Mouse (Mus musculus): ENCODE data around the gene Sntb2. TPM values are rescaled to one million over a fixed set of nuclear protein-coding genes. Genes with fewer than 3 reads are reported as not detected.
"Not testable (repeated sequence)": the region's sequence is repeated elsewhere in the genome, so short reads cannot be mapped to it uniquely, and the experiment has no call there.

Sntb2 gene
- polyA plus RNA-seq, 1 experiment from 2014 or later = 10.3 TPM

DNA sequence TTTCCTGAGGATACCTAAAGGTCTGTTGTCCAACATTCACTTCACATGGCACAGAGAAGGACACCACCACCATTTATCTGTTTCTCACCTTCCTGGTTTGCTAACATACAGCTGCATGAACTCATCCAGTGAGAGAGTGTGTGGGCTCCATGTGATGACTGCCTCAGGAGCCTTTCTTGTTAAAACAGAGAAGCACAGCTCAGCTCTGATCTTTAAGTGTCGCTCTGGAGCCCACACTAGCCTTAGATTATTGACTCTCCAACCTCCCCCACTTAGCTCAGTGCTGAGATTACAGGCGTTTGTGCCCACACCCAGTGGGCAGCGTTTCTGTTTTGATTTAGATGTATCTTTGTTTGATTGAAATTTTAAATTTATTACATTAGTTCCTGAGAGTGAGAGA is 72.2 kb downstream of the Sntb2 start:
- Histone ChIP-seq H3K27me3 (replicated peaks) (no peaks in the 10 kb centered on the region), H3K9me3 (no peaks in the 10 kb centered on the region), H3K27ac (replicated peaks) (no peak overlapping the region), H3K4me1 (peaks cover 8% of the 10 kb centered on the region; the same call in 1 of the 2 replicates), H3K36me3 (peaks cover 73% of the 10 kb centered on the region), H3K4me2 (no peak overlapping the region), H3K4me3 (no peak overlapping the region), H3K9ac (no peak overlapping the region)
- ATAC-seq (ENCODE audit: extremely low read depth, insufficient number of reproducible peaks, low FRiP score, low TSS enrichment) = no peak
- 72% methylated on average over 3 of the region's 3 CpGs for WGBS

DNA sequence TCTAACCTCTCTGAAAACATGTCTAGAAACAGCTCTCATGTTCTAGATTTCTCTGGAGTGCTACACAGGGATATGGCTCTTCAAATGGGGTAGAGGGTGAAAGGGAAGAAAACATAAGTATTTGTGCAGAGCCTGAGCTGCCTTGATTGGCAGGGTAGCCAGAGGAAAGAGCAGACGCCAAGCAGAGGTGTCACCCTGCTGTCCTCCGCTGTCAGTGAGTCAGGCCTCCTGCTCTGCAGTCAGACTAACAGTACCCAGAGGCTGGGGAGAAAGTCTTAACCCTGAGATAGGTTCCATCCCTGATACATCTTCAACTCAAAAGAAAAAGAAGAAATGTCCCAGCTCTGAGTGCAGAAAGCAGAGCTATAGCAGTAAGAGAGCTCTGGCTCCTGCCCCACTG is 77.1 kb downstream of the Sntb2 start:
- no peaks in the 10 kb centered on the region for H3K9me3 ChIP-seq
- H3K4me2 ChIP-seq = no peak overlapping the region
- H3K27ac ChIP-seq (replicated peaks) = no peak overlapping the region
- peaks cover 56% of the 10 kb centered on the region for H3K36me3 ChIP-seq
- no peak overlapping the region for H3K4me3 ChIP-seq
- WGBS = 64% methylated on average over 2 of the region's 2 CpGs
- H3K27me3 ChIP-seq (replicated peaks) = no peaks in the 10 kb centered on the region
- ATAC-seq (ENCODE audit: extremely low read depth, insufficient number of reproducible peaks, low FRiP score, low TSS enrichment) = no peak
- no peaks in the 10 kb centered on the region for H3K4me1 ChIP-seq
- no peak overlapping the region for H3K9ac ChIP-seq

DNA sequence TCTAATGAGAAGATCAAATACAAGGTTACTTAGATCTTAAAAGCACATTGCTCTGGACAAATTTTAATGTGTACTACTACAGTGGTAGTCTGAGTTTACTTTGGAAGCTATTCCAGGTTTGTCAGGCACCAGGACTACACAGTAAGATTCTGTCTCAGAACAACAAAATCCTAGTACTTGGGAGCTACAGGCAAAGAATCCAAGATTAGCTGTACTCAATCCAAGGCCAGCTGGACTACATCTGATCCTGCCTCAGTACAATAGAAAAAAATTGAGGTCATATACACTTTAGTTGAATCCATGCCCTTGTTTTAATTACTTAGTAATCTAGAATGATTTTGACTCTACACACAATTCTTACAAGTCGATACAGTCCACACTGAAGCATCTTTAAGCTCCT is 79.4 kb downstream of the Sntb2 start:
- no peak overlapping the region for H3K9ac ChIP-seq

DNA sequence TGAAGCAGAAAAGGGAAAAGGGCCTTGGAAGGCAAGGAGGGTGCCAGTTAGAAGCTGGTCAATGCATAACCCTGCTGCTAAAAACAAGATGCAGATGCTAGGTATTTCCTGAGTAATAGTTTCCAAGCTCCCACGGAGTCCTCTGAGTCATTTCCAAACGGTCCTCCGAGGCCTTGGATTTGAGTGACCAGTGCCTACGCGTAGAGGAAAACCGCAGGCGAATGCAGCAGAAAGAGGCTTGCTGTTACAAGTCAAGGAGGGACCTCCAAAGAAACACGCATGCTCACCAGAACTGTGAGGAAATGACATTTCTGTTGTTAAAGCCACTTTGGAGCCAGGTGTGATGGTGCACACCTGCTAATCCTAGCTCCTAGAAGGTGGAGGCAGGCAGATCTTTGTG is 87.9 kb downstream of the Sntb2 start:
- no peaks in the 10 kb centered on the region for H3K27me3 ChIP-seq (replicated peaks)
- H3K4me1 ChIP-seq = no peaks in the 10 kb centered on the region
- ATAC-seq (ENCODE audit: extremely low read depth, insufficient number of reproducible peaks, low FRiP score, low TSS enrichment) = no peak
- no peak overlapping the region for H3K4me2 ChIP-seq
- H3K4me3 ChIP-seq = no peak overlapping the region
- no peak overlapping the region for H3K27ac ChIP-seq (replicated peaks)
- H3K36me3 ChIP-seq = no peaks in the 10 kb centered on the region
- no peaks in the 10 kb centered on the region for H3K9me3 ChIP-seq
- H3K9ac ChIP-seq = no peak overlapping the region
- WGBS = 79% methylated on average over 8 of the region's 8 CpGs

More for the DNA sequence above, 79.4 kb downstream of the Sntb2 start:
- Histone ChIP-seq H3K4me1 (no peaks in the 10 kb centered on the region), H3K27me3 (replicated peaks) (no peaks in the 10 kb centered on the region), H3K4me2 (no peak overlapping the region), H3K27ac (replicated peaks) (no peak overlapping the region), H3K36me3 (peaks cover 37% of the 10 kb centered on the region), H3K4me3 (no peak overlapping the region), H3K9me3 (no peaks in the 10 kb centered on the region)
- WGBS = 77% methylated on average over 1 of the region's 1 CpGs
- no peak for ATAC-seq (ENCODE audit: extremely low read depth, insufficient number of reproducible peaks, low FRiP score, low TSS enrichment)

DNA sequence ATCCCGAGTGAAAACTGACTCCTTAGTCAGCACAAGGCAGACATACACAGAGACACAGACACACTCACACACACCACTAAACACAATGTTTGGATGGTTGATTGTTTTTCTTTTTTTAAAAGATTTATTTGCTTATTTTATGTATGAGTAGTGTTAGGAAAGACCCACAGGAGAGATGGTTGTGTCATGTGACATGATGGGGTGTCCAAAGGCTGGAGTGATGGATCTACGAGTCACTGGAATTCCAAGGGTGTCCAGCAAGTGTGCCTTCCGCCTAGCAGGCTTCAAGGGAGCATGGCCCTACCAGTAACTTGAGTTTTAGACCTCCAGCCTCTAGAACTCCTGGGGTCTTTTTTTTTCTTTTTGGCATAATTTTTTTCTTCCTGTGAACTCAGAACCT is 93.8 kb downstream of the Sntb2 start:
- no peaks in the 10 kb centered on the region for H3K9me3 ChIP-seq
- no peak overlapping the region for H3K27ac ChIP-seq (replicated peaks)
- ATAC-seq (ENCODE audit: extremely low read depth, insufficient number of reproducible peaks, low FRiP score, low TSS enrichment) = no peak
- peaks cover 21% of the 10 kb centered on the region for H3K4me1 ChIP-seq
- H3K36me3 ChIP-seq = no peaks in the 10 kb centered on the region
- WGBS = 64% methylated on average over 3 of the region's 3 CpGs
- H3K9ac ChIP-seq = no peak overlapping the region
- H3K4me3 ChIP-seq = no peak overlapping the region
- H3K27me3 ChIP-seq (replicated peaks) = no peaks in the 10 kb centered on the region
- H3K4me2 ChIP-seq = no peak overlapping the region

DNA sequence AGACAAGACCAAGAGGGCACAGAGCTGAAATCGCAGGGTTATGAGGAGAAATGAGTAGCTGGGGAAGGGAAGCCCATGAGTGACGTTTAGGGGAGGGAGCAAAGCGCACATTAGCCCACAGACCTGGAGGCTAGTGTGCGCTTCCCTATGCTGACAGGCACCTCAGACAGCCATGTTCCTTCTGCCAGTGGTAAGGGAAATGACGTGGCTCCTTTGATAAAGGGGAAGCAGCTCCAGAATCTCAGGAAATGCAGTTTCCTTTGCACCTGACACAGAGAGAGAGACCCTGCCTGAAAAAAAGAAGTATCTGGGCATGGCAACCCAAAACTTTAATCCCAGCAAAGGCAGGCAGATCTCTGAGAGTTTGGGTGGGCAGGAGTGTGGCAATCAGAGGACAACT is 94.5 kb downstream of the Sntb2 start:
- Histone ChIP-seq H3K4me2 (no peak overlapping the region), H3K27me3 (replicated peaks) (no peaks in the 10 kb centered on the region), H3K4me3 (no peak overlapping the region), H3K9ac (no peak overlapping the region), H3K4me1 (peaks cover 21% of the 10 kb centered on the region), H3K27ac (replicated peaks) (no peak overlapping the region), H3K9me3 (no peaks in the 10 kb centered on the region), H3K36me3 (no peaks in the 10 kb centered on the region)
- ATAC-seq (ENCODE audit: extremely low read depth, insufficient number of reproducible peaks, low FRiP score, low TSS enrichment) = no peak
- 61% methylated on average over 5 of the region's 5 CpGs for WGBS

DNA sequence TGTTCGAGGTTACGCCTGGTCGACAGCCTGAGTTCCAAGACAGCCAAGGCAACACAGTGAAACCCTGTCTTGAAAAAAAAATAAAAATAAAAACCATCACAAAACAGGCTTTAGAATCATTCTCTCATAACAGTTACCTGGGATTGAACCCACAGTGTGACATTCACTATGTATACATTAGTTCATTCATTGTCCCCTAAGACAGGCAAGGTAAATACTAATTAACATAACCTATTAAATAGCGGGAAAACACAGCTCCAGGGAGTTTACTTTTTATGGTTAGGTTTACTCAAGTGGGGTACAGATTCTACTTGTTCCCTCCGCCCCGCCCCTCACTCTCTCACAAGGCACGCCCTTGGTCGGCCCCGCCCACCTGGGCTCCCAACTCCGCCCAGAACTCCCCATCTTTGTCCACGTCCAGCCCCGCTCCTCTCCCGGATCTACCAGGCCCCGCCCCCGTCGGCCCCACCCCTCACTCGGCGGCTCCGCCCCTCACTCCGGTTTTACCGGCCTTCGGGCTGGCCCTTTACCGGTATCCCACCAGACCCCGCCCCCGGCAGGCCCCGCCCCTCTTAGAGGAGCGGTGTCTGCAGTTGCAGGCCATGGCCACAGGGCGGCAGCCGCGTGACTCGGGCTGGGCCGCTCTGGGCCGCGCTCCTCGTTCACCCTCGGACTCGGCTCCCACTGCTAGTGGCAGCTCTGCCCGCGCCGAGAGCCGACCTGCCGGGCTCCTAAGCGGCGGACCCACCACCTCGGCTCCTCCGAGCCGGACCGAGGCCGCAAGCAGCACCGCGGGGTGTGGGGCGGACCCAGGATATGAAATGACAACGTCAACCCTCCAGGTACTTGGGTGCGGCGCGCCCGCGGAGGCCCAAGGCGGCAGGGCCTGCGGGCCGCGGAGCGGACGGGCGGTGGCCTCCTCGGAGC is 95.4 kb downstream of the Sntb2 start, which contains the start of gene Vps4a:
Gene Vps4a (plus strand): TSS at position 573 of the 927 bp plus-strand sequence.
- H3K27me3 ChIP-seq (replicated peaks) = no peaks in the 10 kb centered on the region
- no peaks in the 10 kb centered on the region for H3K9me3 ChIP-seq
- H3K4me1 ChIP-seq = peaks cover 21% of the 10 kb centered on the region
- peak within 1 kb of the TSS; percentile 97 for H3K4me3 ChIP-seq
- peak within 1 kb of the TSS; percentile 93 for H3K4me2 ChIP-seq
- ATAC-seq (ENCODE audit: extremely low read depth, insufficient number of reproducible peaks, low FRiP score, low TSS enrichment) = peak; percentile 90
- peaks cover 4% of the 10 kb centered on the region; the same call in 1 of the 2 replicates for H3K36me3 ChIP-seq
- 4% methylated on average over 65 of the region's 66 CpGs for WGBS
- H3K27ac ChIP-seq (replicated peaks) = peak within 1 kb of the TSS; percentile 80
- H3K9ac ChIP-seq = peak within 1 kb of the TSS; percentile 98

DNA sequence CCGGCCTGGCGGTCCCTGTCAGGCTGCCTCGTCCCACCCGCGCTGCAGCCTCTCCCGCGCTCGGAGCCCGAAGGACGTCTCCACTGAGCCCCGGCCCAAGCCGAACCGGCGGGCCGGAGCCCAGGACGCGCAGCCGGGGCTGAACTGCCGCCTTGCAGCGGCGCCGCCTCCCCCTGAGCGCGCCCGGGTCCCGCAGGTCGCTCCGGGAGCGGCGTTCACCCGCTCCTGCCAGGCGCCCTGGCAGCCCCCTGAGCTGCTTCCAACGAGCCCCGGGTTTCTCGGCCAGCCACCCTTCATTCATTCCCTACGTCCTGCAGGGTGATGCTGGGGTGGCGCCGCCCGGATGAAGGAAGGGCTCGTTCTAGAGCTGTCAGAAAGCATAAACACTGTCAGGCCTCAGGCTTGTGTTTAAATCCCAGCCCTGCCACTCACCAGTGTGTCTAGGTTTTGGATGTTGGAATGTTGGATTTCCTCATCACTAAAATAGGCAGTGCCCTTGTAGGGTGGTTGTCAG is 96.1 kb downstream of the Sntb2 start:
- Histone ChIP-seq H3K4me1 (peaks cover 21% of the 10 kb centered on the region), H3K4me2 (peak overlapping the region; percentile 93), H3K9me3 (no peaks in the 10 kb centered on the region), H3K9ac (peak overlapping the region; percentile 98), H3K36me3 (peaks cover 10% of the 10 kb centered on the region), H3K4me3 (peak overlapping the region; percentile 97), H3K27me3 (replicated peaks) (no peaks in the 10 kb centered on the region), H3K27ac (replicated peaks) (peak overlapping the region; percentile 80)
- ATAC-seq (ENCODE audit: extremely low read depth, insufficient number of reproducible peaks, low FRiP score, low TSS enrichment) = no peak
- under 1% methylated on average over 40 of the region's 40 CpGs for WGBS

DNA sequence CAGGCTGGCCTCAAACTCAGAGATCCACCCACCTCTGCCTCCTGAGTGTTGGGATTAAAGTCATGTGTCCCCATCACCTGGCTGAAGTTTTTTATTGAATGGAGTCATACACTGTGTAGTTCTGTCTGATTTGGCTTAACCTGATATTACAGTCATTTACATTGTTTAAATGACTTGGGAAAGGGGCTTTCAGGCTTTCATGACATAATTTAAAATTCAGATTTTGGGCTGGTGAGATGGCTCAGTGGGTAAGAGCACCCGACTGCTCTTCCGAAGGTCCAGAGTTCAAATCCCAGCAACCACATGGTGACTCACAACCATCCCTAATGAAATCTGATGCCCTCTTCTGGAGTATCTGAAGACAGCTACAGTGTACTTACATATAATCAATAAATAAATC is 98.1 kb downstream of the Sntb2 start:
- not testable (repeated sequence) for H3K4me2 ChIP-seq; H3K4me3 ChIP-seq; H3K27ac ChIP-seq (replicated peaks); H3K9ac ChIP-seq; H3K27me3 ChIP-seq (replicated peaks); ATAC-seq (ENCODE audit: extremely low read depth, insufficient number of reproducible peaks, low FRiP score, low TSS enrichment); H3K9me3 ChIP-seq
- Histone ChIP-seq H3K36me3 (peaks cover 22% of the 10 kb centered on the region), H3K4me1 (peaks cover 21% of the 10 kb centered on the region)
- 94% methylated on average over 2 of the region's 2 CpGs for WGBS

DNA sequence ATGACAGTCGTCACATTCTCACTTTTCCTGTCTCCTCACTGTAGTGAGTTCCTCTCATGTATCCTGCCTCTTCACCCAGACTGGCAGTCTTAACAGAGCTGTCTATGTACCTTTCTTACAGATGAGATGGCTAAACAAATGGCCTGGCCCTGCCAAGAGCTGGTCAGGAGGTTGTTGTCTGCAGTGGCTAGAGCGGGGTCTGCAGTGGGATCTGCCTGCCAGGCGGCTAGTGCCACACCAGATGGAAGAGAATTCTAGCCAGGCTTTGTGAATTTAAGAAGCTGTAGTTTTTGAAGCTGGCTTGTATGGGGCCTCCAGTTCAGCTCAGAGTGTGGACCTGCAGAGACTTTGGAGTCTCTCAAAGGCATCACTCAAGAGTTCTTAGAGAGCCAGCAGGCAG is 100.1 kb downstream of the Sntb2 start:
- Histone ChIP-seq H3K4me2 (no peak overlapping the region), H3K9me3 (no peaks in the 10 kb centered on the region), H3K27ac (replicated peaks) (no peak overlapping the region), H3K27me3 (replicated peaks) (no peaks in the 10 kb centered on the region), H3K4me3 (no peak overlapping the region), H3K36me3 (peaks cover 43% of the 10 kb centered on the region), H3K4me1 (peaks cover 18% of the 10 kb centered on the region), H3K9ac (no peak overlapping the region)
- no peak for ATAC-seq (ENCODE audit: extremely low read depth, insufficient number of reproducible peaks, low FRiP score, low TSS enrichment)
- WGBS = 90% methylated on average over 3 of the region's 3 CpGs

DNA sequence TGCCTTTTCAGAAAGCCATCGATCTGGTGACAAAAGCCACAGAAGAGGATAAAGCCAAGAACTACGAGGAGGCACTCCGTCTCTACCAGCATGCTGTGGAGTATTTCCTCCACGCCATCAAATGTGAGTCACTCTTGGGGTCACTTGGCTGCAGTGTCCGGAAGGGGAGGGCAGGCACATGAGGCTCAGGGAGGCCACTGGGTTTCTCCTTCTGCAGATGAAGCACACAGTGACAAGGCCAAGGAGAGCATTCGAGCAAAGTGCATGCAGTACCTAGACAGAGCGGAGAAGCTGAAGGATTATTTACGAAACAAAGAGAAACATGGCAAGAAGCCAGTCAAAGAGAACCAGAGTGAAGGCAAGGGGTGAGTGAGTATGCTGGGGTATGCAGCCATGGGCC is 101.1 kb downstream of the Sntb2 start:
- H3K9ac ChIP-seq = no peak overlapping the region
- no peak overlapping the region for H3K4me2 ChIP-seq
- H3K27me3 ChIP-seq (replicated peaks) = no peaks in the 10 kb centered on the region
- no peak for ATAC-seq (ENCODE audit: extremely low read depth, insufficient number of reproducible peaks, low FRiP score, low TSS enrichment)
- H3K27ac ChIP-seq (replicated peaks) = no peak overlapping the region
- H3K4me3 ChIP-seq = no peak overlapping the region
- peaks cover 52% of the 10 kb centered on the region for H3K36me3 ChIP-seq
- no peaks in the 10 kb centered on the region for H3K9me3 ChIP-seq
- 79% methylated on average over 8 of the region's 8 CpGs for WGBS
- peaks cover 18% of the 10 kb centered on the region for H3K4me1 ChIP-seq

DNA sequence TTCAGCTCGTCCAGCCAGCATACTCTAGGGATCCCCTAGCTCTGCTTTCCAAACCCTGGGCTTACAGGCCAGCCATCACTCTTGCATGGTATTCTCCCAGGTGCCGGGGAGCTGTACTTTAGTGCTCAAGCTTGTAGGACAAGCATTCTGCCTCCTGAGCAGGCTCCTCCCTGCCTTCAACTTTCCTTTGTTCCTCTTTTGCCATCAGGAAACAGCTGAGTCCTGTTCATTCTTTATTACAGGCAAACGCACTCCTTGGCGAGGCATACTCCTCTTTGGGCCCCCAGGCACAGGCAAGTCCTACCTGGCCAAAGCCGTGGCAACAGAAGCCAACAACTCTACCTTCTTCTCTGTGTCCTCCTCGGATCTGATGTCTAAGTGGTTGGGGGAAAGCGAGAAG is 105.1 kb downstream of the Sntb2 start:
- peaks cover 92% of the 10 kb centered on the region for H3K36me3 ChIP-seq
- no peaks in the 10 kb centered on the region for H3K4me1 ChIP-seq
- no peak overlapping the region for H3K9ac ChIP-seq
- no peaks in the 10 kb centered on the region for H3K9me3 ChIP-seq
- H3K27ac ChIP-seq (replicated peaks) = no peak overlapping the region
- no peak overlapping the region for H3K4me3 ChIP-seq
- no peak overlapping the region for H3K4me2 ChIP-seq
- no peak for ATAC-seq (ENCODE audit: extremely low read depth, insufficient number of reproducible peaks, low FRiP score, low TSS enrichment)
- H3K27me3 ChIP-seq (replicated peaks) = no peaks in the 10 kb centered on the region
- 74% methylated on average over 7 of the region's 7 CpGs for WGBS
